Mouse (Mus musculus) adipose tissue, adult 10 weeks (tissue): Measurements from ENCODE around the gene Col27a1. TPM values are rescaled to one million over a fixed set of nuclear protein-coding genes. Genes with fewer than 3 reads are reported as not detected.

Source experiments
- polyA plus RNA-seq: library from polyadenylated mRNA; stranded (reverse); fragments of 350-450 nt; fragmentation: Illumina TruSeq; extraction: RNeasy Lipid Tissue Mini Kit (QIAGEN cat#74804); gene quantifications from one replicate; pipeline ENCODE4 v1.2.3, GENCODE M21; 2014; ENCODE audit warnings: low read depth, low replicate concordance

The Col27a1 gene
- 8.6 TPM for polyA plus RNA-seq

DNA sequence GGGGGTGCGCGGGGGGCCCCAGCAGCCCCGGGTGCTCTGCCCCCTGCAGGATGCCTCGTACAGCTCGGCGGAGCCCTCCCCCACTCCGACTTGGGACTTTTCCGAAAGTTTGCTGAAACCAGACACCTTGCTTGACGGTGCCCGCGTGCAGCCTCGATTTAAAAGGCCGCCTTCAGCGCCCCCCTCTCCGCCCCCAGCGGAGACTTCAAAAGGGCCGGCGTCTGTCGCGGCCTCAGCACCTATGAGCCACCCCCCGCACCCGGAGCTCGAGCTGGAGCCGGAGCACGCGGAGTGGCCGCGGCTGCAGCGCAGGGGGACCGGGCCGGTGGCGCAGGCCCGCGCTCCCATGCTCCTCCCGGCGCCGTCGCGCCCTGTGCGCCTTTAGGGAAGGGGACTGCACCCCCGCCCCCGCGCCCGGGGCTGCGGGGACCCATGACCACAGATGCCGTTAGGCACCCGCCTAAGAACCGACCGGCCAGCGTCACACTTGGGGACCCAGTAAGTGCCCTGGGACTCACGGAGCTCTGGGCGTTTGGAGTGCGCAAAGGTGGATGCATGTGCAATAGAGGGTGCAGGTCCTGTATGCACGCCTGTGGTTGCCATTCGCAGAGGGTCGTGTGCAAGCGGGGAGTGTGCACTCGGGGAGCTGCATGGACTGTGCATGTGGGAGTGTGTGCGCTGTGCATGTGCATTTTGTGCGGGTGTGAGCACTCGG, at the start of gene Col27a1:
Gene Col27a1, plus strand, starts transcription at position 98 of the 715 bp plus-strand sequence.

DNA sequence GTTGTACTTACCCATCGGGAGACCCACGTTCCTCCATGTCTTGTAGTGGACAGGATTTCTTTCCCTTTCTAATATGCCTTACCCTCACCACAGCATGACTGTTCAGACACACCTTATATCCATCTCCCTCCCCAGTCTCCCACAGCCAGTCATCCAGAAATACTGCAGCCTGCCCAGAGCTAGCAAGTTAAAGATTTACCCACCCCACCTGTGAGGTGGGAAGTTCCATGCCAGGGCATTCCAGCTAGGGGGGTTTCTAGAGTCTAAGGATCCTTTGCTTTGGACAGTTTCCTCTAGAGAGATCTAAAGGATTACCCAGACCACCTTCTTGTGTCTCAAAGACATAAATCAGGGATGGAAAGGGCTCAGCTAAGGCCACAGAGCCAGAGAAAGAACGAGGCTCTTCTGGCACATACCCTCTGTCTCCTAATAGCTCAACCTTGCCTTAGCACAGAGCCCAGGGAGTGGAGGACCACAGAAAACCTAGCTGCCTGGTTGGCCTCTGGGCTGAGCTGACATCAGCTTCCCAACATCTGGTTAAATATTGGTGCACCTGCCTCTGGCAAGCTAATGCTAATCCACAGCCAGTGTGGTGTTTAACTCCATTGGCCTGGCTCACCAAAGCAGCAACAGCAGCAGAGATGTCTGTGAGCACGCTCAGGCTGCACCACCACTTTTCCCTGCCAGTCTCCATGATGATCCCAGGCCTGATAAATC, 41.7 kb upstream of the Col27a1 start, which contains the start of gene Kif12:
Gene Kif12, minus strand, starts transcription at position 163 of the 717 bp plus-strand sequence.

DNA sequence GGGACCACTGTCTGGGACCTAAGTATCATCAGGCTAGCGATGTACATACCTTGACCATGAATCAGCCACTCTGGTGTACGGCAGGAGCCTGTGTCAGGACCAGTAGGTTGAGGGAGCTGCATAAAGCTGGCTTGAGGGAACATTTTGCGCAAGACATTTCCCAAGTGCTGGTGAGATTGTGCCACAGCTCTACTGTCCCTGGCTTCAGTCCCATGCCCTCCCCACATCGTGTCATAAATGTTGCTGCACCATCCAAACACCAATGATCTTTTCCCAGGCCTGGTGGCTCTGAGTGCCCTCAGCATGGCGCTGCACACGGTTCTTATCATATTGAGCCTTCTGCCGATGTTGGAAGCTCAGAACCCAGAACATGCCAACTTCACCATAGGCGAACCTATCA, 130.5 kb downstream of the Col27a1 start, which contains the start of gene Orm1:
Gene Orm1, plus strand, starts transcription at position 266 of the 400 bp plus-strand sequence.

GRCm38 (mm10) chr4:63355877-63356665, 142.3 kb downstream of the Col27a1 start, which contains the start of gene Orm3:
Gene Orm3, plus strand, starts transcription at chr4:63356162.

GRCm38 (mm10) chr4:63362150-63362549, 148.3 kb downstream of the Col27a1 start, which contains the start of gene Orm2:
Gene Orm2, plus strand, starts transcription at chr4:63362449.

Other genes with a start within 250 kb of the Col27a1 start
- gene Zfp618, start 248.4 kb upstream of the Col27a1 start, polyA plus RNA-seq, result 4.6 TPM
- gene Ambp, start 59.2 kb upstream of the Col27a1 start, polyA plus RNA-seq, result not detected
- 1.3 TPM for gene Kif12, start 41.9 kb upstream of the Col27a1 start, polyA plus RNA-seq
- 124 TPM for gene Orm1, start 130.6 kb downstream of the Col27a1 start, polyA plus RNA-seq
- gene Orm3, start 142.2 kb downstream of the Col27a1 start, polyA plus RNA-seq, result 7.1 TPM
- gene Orm2, start 148.4 kb downstream of the Col27a1 start, polyA plus RNA-seq, result 0.61 TPM
- 5.3 TPM for gene Akna, start 189.3 kb downstream of the Col27a1 start, polyA plus RNA-seq